Mouse (Mus musculus): ENCODE measurements around the gene Osbpl11.
"Not testable (repeated sequence)": the region's sequence is repeated elsewhere in the genome, so short reads cannot be mapped to it uniquely, and the experiment has no call there.

The Osbpl11 gene

DNA sequence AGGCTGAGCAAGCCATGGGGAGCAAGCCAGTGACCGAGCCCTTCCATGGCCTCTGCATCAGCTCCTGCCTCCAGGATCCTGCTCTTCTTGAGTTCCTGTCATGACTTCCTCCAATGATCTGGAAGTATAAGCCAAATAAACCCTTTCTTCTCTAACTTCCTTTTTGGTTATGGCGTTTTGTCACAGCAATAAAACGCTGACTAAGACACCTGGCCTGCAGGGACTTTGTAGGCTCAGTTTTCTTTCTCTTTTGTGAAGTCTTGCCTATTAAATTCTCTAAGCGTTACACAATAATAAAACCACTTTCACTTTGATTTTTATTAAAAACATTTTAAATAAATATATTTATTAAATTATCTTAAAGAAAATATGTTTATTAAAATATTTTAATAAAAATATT, 7.1 kb upstream of the Osbpl11 start:
- no peak for DNase-seq (ENCODE audit: low read depth, low spot score)

DNA sequence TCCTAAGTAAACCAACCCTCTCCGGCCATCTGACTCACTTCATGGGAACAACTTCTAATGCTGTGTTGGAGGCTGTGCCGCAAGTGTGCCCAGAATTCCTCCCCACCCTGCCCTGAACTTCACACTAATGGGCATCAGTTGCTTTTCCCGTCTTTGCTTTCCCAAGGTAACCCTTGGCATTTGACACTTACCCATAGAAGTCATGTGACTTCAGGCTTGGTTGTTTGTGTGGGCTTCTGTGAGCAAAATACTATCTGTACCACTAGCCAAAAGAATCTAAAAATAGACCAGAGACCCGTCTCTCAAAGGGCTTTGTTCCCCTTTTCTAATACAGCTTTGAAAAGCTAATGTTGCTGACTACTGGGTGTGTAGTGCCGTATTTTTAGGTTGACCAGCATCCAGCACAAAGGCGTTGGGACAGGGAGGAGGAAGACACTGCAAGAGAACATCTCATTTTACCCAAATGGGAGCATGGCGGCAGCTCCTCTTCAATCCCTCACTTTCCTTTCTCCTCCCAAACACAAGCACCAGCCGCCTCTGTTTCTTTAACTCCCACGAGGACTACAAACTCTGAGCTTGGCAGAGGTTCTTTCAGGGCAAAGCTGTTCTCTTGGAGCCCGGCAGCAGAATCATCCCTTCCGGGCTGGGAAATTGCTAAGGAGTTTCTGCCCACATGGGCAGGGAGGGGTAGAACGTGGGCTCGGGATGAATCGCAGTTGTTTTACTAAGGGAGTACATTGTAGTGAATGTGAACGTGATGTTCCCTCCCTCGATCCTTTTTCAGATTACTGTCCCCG, 6.4 kb upstream of the Osbpl11 start:
- DNase-seq (ENCODE audit: low read depth, low spot score): no peak

DNA sequence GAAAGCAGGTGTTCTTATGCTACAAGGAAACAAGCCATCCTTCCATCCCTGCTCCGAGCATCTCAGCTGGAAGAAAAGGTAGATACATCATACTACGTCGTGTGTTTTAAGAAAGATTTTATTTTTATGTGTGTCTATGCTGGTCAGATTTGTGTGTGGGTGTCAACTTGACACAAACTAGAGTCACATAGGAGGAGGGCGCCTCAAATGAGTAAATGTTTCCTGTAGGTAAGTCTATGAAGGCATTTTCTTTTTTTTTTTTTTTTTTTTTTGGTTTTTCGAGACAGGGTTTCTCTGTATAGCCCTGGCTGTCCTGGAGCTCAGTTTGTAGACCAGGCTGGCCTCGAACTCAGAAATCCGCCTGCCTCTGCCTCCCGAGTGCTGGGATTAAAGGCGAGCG, 5.6 kb upstream of the Osbpl11 start:
- DNase-seq (ENCODE audit: low read depth, low spot score): not testable (repeated sequence)

DNA sequence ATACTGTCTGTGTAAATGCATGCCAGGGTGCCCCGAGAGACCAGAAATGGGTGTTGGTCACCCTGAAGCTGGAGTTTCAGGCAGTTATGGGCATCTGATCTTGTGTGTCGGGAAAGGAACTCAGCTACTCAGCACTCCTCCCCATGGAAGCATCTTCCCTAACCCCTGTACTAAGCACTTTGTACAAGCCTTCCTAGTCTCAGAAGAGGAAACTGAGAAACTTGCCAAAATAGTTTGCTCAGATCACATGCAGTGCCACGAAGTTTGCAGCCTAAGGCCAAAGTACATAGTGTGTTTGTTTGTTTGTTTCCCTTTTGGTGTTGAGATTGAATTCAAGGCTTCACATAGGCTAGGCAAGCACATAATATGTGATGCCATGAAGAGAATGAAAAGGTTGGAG, 5.0 kb upstream of the Osbpl11 start:
- DNase-seq (ENCODE audit: low read depth, low spot score): no peak

DNA sequence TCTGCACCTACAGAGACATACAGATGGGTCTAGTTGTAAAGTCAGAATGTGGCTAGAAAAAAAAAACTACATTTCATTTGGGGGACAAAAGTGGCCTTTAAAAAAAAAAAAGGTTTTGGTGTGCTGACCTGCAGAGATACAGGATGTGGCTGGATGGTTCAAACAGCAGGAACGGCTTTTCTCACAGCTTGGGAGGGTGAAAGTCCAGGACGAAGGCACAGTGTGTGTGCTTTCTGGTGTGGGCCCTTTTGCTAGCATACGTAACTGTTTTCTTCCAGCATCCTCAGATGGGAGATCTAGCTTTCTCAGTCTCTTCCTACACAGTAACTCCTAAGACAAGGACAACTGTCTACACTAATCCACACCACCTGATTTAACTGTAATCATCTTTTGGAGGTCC, 4.1 kb upstream of the Osbpl11 start:
- no peak for DNase-seq (ENCODE audit: low read depth, low spot score)

DNA sequence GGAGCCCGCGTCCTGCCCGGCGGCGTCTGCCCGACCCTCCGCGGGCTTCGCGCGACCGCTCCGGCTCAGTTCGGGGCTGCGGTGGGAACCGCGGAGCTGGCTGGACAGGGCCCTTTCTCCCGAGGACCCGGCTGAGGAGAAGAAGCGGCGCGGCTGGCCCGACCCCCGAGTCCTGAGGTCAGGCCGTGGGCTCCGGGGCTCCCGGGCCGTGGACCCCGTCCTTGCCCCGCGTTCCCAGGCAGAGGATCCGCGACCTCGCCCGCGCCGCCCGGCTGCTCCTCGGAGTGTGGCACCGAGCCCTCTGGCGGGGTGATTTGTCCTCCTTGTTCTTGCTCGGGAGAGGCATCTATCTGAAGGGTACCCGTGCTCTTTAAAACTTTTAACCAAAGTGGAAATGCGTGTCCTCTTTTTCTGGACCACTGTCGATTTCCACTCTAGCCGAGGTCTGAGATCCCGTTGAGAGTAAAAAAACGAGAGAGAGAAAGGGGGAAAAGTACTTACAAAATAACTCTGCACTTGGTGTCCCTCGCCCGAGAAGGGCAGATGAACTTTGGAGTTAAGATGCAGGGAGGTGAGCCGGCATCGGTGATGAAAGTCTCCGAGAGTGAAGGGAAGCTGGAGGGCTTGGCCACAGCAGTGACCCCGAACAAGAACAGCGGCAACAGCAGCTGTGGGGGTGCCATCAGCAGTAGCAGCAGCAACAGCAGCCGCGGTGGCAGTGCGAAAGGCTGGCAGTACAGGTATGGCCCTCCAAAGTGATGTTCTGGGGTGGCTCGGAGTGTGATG, 583 bp downstream of the Osbpl11 start:
- no peak for DNase-seq (ENCODE audit: low read depth, low spot score)

DNA sequence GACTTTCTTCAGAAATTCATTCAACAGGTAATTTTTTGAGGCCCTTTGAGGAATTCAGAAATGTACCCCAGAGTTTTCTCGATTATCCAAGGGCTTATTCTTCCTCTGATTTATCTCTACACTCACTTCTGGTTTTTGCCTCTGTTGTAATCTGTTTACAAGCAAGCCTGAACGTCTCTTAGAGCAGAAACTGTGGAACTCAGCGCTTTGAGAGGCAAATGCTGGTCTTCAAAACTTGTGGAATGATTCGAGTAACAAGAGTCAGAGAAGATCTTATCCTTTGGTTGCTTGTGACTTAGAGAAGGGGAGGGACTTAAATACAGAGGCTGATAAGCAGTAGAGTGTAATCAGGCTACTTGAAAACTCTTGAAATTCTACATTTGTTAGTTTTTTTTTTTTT, 1.3 kb downstream of the Osbpl11 start:
- no peak for DNase-seq (ENCODE audit: low read depth, low spot score)

DNA sequence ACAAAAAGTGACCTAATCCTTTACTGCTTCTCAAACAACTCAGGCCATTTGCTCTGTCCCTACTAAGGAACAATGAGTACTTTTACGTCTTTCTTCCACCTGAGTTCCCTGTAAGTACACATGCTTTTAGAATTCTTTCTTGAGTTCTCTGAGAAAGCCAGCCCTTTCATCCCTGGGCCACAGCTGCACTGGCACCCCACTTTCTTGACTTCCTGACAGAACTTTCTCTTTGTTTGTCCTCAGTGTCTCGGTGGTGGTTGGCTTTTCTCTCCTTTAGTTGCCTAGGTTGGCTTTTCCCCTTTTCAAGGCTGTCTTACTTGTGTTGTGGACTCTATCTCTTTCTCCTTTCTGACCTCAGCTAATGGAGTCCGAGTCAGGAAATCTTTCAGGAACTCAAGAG, 3.2 kb downstream of the Osbpl11 start:
- DNase-seq (ENCODE audit: low read depth, low spot score): no peak

DNA sequence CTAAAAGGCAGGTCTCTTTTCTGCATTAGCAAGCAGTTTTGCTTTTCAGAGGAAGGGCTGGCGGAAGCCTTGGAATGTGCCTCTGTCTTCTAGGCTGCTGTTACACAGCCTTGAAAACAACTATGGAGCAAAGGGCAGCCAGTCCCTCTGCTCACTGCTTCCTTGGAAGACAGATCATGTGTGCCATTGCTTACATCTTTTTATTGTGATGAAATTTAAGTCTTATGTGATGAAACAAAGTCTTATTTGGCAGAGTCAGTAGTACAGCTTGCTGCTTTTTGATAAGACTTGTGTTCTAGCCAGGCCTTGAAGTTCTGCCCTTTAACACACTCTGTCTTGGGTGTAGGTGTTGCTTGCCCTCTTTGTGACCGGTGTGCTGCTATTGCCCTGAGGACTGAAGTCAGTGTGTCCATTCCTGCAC, 6.8 kb downstream of the Osbpl11 start:
- no peak for DNase-seq (ENCODE audit: low read depth, low spot score)

DNA sequence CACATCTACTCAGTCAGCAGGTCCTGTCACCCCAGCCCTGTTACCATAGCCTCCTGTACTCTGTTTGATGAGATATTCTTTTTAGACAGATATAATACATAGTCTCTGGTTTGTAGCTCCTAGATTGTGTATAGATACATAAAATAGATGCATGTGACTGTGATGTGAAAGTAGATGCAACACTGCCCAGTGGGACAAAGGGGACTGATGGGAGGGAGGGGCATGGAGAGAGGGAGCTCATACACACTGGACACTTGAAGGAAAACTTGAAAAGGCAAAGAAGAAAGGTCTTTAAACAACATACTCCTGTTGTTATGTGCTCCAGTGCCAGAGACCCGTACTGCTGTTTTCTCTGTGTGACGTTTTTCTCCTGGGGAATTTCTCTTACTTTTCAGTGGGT, 7.4 kb downstream of the Osbpl11 start:
- no peak for DNase-seq (ENCODE audit: low read depth, low spot score)

DNA sequence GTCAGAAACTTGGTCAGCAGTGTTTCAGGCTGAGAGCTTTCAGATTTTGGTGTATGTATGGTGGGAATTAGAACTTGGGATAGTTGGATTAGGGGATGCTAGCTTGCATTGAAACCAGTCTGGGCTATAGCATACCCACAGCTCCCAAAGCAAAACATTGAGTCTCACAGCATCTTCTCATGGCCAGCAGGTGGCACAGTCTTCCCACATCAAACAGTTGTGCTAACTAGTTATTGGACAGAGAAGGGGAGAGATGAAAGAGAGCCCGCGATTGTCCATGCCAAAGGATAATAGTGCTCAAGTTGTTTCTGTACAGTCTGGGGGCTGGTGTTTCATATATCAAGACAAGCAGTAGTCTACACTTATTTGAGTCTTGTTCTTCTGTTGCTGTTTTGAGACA, 8.8 kb downstream of the Osbpl11 start:
- peak; percentile 48 for DNase-seq (ENCODE audit: low read depth, low spot score)

DNA sequence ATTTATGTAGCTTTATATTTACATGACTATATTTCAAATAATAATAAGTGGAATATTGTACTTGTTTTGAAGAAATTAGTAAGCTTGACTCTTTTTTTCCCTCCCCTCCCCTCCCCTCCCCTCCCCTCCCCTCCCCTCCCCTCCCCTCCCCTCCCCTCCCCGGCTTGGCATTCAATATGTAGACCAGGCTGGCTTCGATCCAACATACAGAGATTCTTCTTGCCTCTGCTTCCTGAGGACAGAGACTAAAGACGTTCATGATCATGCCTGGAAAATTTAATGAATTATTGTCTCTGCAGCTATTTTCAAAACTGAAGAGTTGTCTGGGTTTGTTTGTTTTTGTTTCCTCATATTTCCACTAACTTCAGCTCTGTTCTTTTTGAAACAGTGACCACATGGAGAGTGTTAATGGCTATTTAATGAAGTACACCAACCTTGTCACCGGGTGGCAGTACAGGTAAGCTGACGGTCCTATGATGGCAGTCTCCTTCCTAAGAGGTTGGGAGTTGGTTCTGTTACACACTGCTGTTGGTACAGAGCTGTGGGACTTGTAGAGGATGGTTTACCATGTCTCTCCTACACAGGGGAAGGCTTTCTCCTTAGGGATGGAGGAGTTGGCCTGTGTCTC, 10.9 kb downstream of the Osbpl11 start:
- DNase-seq (ENCODE audit: low read depth, low spot score): no peak

DNA sequence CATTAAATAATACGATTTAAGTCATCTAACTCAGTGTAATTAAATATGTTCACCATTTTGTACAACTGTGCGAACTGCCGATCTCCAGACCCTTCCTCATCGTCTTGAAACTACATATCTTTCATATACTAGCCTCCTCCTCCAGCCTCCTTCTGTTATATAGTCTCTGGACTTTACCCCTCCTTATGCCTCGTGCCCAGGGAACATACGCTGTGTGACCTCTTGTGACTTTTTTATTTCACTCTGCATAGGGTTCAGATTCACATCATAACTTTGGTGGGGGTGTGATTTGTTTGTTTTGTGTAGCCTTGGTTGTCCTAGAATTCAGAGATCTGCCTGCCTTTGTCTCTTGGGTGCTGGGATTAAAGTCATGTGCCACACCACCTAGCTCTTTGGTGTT, 11.7 kb downstream of the Osbpl11 start:
- no peak for DNase-seq (ENCODE audit: low read depth, low spot score)

DNA sequence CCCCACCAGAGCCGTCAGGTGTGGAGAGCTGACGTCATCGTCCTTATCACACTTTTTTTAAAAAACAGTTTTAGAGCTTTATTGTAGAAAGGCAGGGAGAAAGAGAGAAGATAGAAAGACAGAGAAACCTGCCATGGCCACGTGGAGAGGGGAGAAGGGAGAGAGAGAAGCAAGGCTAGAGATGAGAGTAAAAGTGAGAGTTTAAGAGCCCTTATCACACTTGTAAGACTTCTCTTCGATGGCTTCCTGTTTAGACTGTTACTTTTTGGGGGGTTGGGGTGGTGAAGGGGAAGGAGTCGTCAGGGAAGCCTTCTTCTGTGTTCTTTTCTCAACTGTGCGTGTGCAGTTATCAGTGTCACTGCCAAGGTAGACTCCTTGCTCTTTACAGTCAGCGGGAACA, 15.7 kb downstream of the Osbpl11 start:
- no peak for DNase-seq (ENCODE audit: low read depth, low spot score)

DNA sequence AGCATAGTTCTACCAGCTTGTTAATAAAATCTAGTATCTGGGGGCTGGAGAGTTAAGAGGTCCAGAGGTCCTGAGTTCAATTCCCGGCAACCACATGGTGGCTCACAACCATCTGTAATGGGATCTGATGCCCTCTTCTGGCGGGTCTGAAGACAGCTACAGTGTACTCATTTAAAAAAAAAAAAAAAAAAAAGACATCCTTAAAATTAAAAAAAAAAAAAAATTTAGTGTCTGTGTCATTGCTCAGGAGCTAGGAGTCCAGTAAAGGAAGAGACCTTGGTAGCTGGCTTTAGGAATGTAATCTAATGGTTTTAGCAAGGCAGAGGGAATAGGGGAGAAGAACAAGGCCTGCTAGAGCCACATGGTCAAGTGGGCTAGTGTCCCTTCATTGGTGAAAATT, 25.9 kb downstream of the Osbpl11 start:
- no peak for DNase-seq (ENCODE audit: low read depth, low spot score)

DNA sequence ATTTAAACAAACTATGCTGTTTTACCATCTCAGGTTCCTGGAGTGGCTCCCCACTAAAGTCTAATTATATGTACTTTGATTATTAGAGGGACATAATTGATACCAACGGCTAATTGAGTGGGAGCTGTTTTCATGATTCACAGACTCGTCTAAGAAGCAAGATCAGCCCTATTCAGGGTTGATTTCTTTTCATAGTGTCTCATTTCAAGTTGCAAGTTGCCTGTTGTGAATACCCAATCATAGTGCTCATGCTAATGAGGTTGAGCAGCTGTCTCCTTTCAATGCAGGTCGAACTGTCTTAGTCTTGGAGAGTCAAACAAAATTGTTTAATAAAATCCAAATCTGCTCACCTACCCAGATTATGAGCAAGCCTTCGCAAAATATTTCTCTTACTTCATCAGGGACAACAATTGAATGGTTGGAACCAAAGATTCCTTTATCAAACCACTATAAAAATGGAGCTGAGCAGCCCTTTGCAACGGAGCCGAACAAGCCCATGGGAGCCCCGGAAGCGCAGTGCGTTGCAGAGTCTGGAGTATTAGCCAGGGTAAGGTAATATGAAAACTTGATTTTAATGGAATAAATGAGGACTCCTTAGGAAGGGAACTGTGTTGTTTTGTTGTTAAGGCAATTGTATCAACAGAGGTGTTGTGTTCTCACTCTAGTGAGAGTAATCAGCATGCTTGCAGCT, 31.6 kb downstream of the Osbpl11 start:
- no peak for DNase-seq (ENCODE audit: low read depth, low spot score)

DNA sequence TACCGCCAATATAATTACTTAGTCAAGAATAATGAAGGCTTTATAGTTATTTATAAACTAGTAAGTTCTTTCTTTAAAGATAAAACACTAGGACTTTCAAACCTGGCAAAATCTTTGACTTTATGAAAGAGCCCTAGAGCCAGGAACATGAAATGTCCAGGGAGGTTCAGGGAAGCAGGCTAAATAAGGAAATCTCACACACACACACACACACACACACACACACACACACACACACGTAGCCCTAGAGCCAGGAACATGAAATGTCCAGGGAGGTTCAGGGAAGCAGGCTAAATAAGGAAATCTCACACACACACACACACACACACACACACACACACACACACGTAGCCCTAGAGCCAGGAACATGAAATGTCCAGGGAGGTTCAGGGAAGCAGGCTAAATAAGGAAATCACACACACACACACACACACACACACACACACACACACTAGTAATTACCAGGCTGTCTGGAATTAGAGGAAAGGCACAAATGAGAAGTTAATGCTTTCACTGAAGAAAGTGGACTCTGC, 32.7 kb downstream of the Osbpl11 start:
- not testable (repeated sequence) for DNase-seq (ENCODE audit: low read depth, low spot score)

DNA sequence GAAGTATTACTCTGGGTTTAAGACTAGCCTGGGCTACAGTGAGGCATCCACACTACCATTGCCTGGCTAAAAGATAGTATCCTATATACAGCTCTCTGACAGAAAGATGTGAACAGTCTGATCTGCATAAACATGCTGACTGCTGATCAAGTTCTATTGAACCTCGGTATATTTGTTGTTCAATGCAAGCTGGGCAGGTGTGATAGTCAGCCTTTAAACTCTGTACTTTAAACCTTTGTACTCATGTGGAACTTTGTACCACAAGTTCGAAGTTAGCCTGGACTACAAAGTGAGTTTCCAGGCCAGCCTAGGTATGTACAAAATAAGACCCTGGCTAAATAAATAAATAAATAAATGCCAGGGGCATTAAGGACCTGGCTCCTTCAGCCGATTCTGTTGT, 37.6 kb downstream of the Osbpl11 start:
- no peak for DNase-seq (ENCODE audit: low read depth, low spot score)

DNA sequence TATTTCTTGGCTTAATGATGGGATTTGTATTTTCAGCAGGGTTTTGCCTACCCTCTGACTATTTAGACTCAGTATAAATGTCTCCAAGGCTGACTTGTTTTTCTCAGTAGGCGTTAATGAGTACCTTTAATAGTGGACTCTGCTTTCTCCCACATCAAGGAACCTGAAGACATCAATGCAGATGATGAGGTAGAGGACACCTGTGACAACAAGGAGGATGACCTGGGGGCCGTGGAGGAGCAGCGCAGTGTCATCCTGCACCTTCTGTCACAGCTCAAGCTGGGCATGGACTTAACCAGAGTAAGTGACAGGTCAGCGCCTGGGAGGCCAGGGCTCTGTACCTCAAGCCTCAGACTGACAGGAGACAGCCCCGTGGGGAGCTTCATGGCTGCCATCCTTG, 39.5 kb downstream of the Osbpl11 start:
- no peak for DNase-seq (ENCODE audit: low read depth, low spot score)

DNA sequence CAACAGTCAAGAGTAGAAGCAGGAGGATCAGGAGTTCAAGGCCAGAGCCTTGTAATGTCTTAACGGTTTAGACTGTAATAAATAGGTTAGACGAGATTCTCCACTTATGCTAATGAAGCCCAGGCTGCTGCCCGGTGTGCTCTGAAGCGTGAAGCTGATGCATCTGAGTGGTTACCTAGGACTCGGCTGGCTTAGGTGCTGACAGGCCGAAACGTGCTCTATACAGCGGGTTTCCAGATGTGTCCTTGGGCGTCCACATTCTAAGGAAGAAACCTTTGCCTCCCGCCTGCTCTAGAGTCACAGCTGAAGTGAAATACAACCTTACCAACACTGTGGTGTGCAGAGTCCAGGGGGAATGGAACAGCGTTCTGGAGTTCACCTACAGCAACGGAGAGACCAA, 49.3 kb downstream of the Osbpl11 start:
- no peak for DNase-seq (ENCODE audit: low read depth, low spot score)

DNA sequence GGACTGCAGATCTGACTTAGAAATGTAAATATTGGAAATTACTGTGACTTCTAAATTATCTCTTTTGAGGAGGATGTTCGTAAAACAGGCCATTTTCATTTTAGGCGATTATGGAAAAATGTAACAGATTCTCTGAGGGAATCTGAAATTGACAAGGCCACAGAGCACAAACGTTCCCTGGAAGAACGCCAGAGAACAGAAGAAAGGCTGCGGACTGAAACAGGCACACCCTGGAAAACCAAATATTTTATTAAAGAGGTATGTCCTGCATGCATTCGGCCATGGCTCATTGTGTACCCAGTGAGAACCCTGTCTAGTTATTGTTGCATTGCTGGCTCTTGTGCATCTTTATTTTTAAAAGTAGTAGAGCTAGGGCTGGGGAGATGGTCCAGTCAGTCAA, 51.3 kb downstream of the Osbpl11 start:
- no peak for DNase-seq (ENCODE audit: low read depth, low spot score)

DNA sequence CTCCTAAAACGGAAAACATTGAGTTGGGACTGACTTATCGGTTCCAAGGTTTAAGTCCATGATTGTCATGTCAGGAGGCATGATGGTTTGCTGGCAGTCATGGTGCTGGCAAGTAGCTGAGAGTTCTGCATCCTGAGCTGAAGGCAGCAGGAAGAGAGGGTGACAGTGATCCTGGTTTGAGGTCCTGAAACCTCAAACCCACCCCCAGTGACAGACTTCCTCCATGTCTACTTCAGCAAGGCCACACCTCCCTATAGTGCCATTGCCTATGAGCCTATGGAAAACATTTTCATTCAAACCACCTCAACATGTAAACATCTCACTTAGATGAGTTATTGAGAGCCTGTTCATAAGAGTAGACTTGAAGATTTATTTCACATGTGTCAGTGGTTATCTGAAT, 54.4 kb downstream of the Osbpl11 start:
- no peak for DNase-seq (ENCODE audit: low read depth, low spot score)

Data from retina, postnatal 7 days (tissue).